Mouse (Mus musculus) liver, adult 2 months (tissue): ENCODE results near the gene Dazap2. TPM values are rescaled to one million over a fixed set of nuclear protein-coding genes. Genes with fewer than 3 reads are reported as not detected.

Source experiments
- DNase-seq: peaks from one replicate; pipeline ENCODE4 v3.0.0-alpha.2; 2011; ENCODE audit warnings: low read depth, low spot score; ENCODE audit errors: extremely low read depth
- H3K27ac ChIP-seq: fragments of 200-500 bp; replicated peaks from 2 replicates; pipeline ENCODE4 v1.5.1; 2012; ENCODE audit warnings: low read depth, mild to moderate bottlenecking, control low read depth, inconsistent platforms, low read length; ENCODE audit not compliant: insufficient read depth
- H3K27me3 ChIP-seq: fragments of 200-500 bp; 2 replicates; pipeline ENCODE4 v1.6.1; 2012; ENCODE audit warnings: mild to moderate bottlenecking, moderate library complexity, low read length, inconsistent platforms; ENCODE audit not compliant: control insufficient read depth, insufficient read depth
- H3K36me3 ChIP-seq: fragments of 200-500 bp; 2 replicates; pipeline ENCODE4 v1.6.1; 2012; ENCODE audit warnings: low read length, inconsistent platforms; ENCODE audit not compliant: control insufficient read depth, insufficient read depth
- H3K4me1 ChIP-seq: fragments of 200-500 bp; 2 replicates; pipeline ENCODE4 v1.6.1; 2011; ENCODE audit warnings: low read length; ENCODE audit not compliant: control insufficient read depth, insufficient read depth
- H3K4me3 ChIP-seq: fragments of 200-500 bp; 2 replicates; pipeline ENCODE4 v1.5.1; 2011; ENCODE audit warnings: low read depth, mild to moderate bottlenecking, control low read depth, low read length, moderate library complexity; ENCODE audit not compliant: insufficient read depth
- H3K79me2 ChIP-seq: fragments of 200-500 bp; 2 replicates; pipeline ENCODE4 v1.6.1; 2012; ENCODE audit warnings: inconsistent platforms, mild to moderate bottlenecking, low read length, moderate library complexity; ENCODE audit not compliant: control insufficient read depth, insufficient read depth
- H3K9ac ChIP-seq: fragments of 200-500 bp; 2 replicates; pipeline ENCODE4 v1.6.1; 2012; ENCODE audit warnings: low read depth, mild to moderate bottlenecking, control low read depth, inconsistent platforms, low read length
- CTCF ChIP-seq: fragments of 200-500 bp; IDR thresholded peaks from 2 replicates; pipeline ENCODE4 v1.5.1; 2011; ENCODE audit warnings: low read depth, low read length, control low read depth
- POLR2A ChIP-seq: fragments of 200-500 bp; IDR thresholded peaks from 2 replicates; pipeline ENCODE4 v1.6.1; 2011; ENCODE audit warnings: low read length, control low read depth; ENCODE audit not compliant: insufficient read depth; ENCODE audit errors: extremely low read depth
- WGBS: fragments of 180-500 bp; shearing (Covaris S2); methylation state at CpG from one replicate; pipeline ENCODE4 v1.1.7; 2018; 5-methylcytosine and 5-hydroxymethylcytosine counted together
- polyA plus RNA-seq: library from polyadenylated mRNA; depleted of rRNA; stranded (reverse); fragments of >200 nt; gene quantifications from 2 replicates; pipeline ENCODE4 v1.2.3, GENCODE M21; 2012; rRNA removed
- total RNA-seq: library from RNA; depleted of rRNA; stranded (reverse); fragments of >200 nt; gene quantifications from 2 replicates; pipeline ENCODE4 v1.2.3, GENCODE M21; 2014; rRNA removed

The Dazap2 gene
- total and polyA plus RNA-seq, 2 experiments: 50.3 to 460 TPM

DNA sequence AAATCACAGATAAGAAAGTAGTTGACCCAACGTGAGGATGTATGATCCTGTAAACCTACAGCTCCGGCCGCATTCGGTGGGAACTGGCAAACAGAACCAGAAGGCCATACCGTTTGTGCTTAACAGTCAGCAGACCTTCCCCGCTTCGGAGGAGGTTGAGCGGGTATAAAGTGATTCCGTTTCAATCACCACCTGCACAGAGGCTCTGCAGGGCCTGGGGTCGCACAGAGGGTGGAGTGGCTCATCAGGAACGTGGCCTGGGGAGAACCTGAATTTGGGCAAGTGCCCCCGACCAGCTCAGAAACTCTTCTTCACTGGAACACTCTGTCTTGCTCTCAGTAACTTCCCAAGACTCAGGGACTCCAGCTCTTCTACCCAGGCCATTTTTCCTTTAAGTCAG, 51.7 kb downstream of the Dazap2 start:
- peak overlapping the region; percentile 1; the same call in 1 of the 2 replicates for H3K4me3 ChIP-seq
- H3K36me3 ChIP-seq: no peaks in the 10 kb centered on the region
- 64% methylated on average over 12 of the region's 12 CpGs for WGBS
- no peak for DNase-seq
- TF ChIP-seq POLR2A (no peak), CTCF (no peak)
- no peak overlapping the region; the same call in 1 of the 2 replicates for H3K9ac ChIP-seq
- no peaks in the 10 kb centered on the region for H3K79me2 ChIP-seq
- peak overlapping the region; percentile 17 for H3K27ac ChIP-seq
- H3K27me3 ChIP-seq: no peaks in the 10 kb centered on the region
- H3K4me1 ChIP-seq: peaks cover 8% of the 10 kb centered on the region; the same call in 1 of the 2 replicates

- H3K36me3 ChIP-seq: no peaks in the 10 kb centered on the region
- no peak overlapping the region for H3K4me3 ChIP-seq
- DNase-seq: no peak
- 73% methylated on average over 6 of the region's 6 CpGs for WGBS
- peaks cover 8% of the 10 kb centered on the region; the same call in 1 of the 2 replicates for H3K4me1 ChIP-seq
- H3K9ac ChIP-seq: no peak overlapping the region
- no peaks in the 10 kb centered on the region for H3K27me3 ChIP-seq
- TF ChIP-seq CTCF (no peak), POLR2A (no peak)
- H3K79me2 ChIP-seq: no peaks in the 10 kb centered on the region
- H3K27ac ChIP-seq: peak overlapping the region; percentile 17
These were observed 52.3 kb downstream of the Dazap2 start for GRCm38 (mm10) chr15:100667420-100667819.

GRCm38 (mm10) chr15:100667871-100668545, 52.9 kb downstream of the Dazap2 start:
- no peak overlapping the region for H3K27ac ChIP-seq
- H3K36me3 ChIP-seq: no peaks in the 10 kb centered on the region
- no peaks in the 10 kb centered on the region for H3K27me3 ChIP-seq
- H3K79me2 ChIP-seq: no peaks in the 10 kb centered on the region
- peaks cover 8% of the 10 kb centered on the region; the same call in 1 of the 2 replicates for H3K4me1 ChIP-seq
- H3K9ac ChIP-seq: no peak overlapping the region
- 78% methylated on average over 5 of the region's 5 CpGs for WGBS
- no peak overlapping the region; the same call in 1 of the 2 replicates for H3K4me3 ChIP-seq
- no peak for DNase-seq
- TF ChIP-seq CTCF (no peak), POLR2A (no peak)

- H3K4me3 ChIP-seq: peak within 1 kb of the TSS; percentile 71
- peak within 1 kb of the TSS; percentile 66 for H3K9ac ChIP-seq
- H3K4me1 ChIP-seq: peaks cover 2% of the 10 kb centered on the region; the same call in 1 of the 2 replicates
- H3K27ac ChIP-seq: 0 out of 2 replicates have a peak within 1 kb of the TSS, but pooled peaks have one; percentile 22
- H3K27me3 ChIP-seq: no peaks in the 10 kb centered on the region
- no peaks in the 10 kb centered on the region for H3K36me3 ChIP-seq
- WGBS: 83% methylated on average over 19 of the region's 20 CpGs
- no peak for DNase-seq
- TF ChIP-seq CTCF (no peak), POLR2A (no peak)
- H3K79me2 ChIP-seq: no peaks in the 10 kb centered on the region
These were observed 54.2 kb downstream of the Dazap2 start, which contains the start of gene Bin2 for GRCm38 (mm10) chr15:100669337-100669736. Gene Bin2 (minus strand): TSS chr15:100669553.

DNA sequence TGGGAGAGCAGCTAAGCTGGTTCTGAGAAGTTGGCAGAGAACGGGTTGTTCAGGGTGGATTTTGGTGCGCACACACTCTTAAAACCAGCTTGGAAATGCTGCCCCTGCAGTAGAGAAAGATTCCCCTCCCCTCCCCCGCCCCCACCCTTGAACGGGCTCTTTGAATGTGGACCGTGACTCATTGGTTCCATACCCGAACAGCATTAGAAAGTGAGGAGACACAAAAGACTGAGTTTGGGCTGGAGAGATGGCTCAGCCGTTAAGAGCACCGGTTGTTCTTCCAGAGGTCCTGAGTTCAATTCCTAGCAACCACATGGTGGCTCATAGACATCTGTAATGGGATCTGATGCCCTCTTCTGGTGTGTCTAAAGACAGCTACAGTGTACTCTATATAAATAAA, 54.9 kb downstream of the Dazap2 start:
- TF ChIP-seq POLR2A (no peak), CTCF (no peak)
- H3K4me1 ChIP-seq: peaks cover 7% of the 10 kb centered on the region; the same call in 1 of the 2 replicates
- 89% methylated on average over 8 of the region's 8 CpGs for WGBS

More for the DNA sequence above, 54.9 kb downstream of the Dazap2 start:
- no peaks in the 10 kb centered on the region for H3K79me2 ChIP-seq
- H3K9ac ChIP-seq: no peak overlapping the region
- no peak for DNase-seq
- no peak overlapping the region for H3K4me3 ChIP-seq
- H3K27ac ChIP-seq: no peak overlapping the region
- H3K36me3 ChIP-seq: no peaks in the 10 kb centered on the region
- H3K27me3 ChIP-seq: no peaks in the 10 kb centered on the region

Other genes with a start within 250 kb of the Dazap2 start
- gene Gm5475, start 193.2 kb upstream of the Dazap2 start, total RNA-seq: not detected in 2 replicates
- not detected in 2 replicates for gene Gm5475, start 193.2 kb upstream of the Dazap2 start, polyA plus RNA-seq
- gene Slc11a2, start 190.3 kb upstream of the Dazap2 start, total RNA-seq: 14.5 and 22.3 TPM in 2 replicates
- 23.2 and 25.2 TPM in 2 replicates for gene Slc11a2, start 190.3 kb upstream of the Dazap2 start, polyA plus RNA-seq
- 18.7 and 21.1 TPM in 2 replicates for gene Letmd1, start 146.3 kb upstream of the Dazap2 start, total RNA-seq
- gene Letmd1, start 146.3 kb upstream of the Dazap2 start, polyA plus RNA-seq: 38.7 and 39.9 TPM in 2 replicates
- gene Csrnp2, start 119.9 kb upstream of the Dazap2 start, total RNA-seq: 0.92 and 1.1 TPM in 2 replicates
- gene Csrnp2, start 119.9 kb upstream of the Dazap2 start, polyA plus RNA-seq: 0.78 and 1.1 TPM in 2 replicates
- gene Tfcp2, start 63.3 kb upstream of the Dazap2 start, total RNA-seq: 4.0 and 5.9 TPM in 2 replicates
- 3.9 and 5.8 TPM in 2 replicates for gene Tfcp2, start 63.3 kb upstream of the Dazap2 start, polyA plus RNA-seq
- 1.9 and 2.0 TPM in 2 replicates for gene Pou6f1, start 15.4 kb upstream of the Dazap2 start, total RNA-seq
- gene Pou6f1, start 15.4 kb upstream of the Dazap2 start, polyA plus RNA-seq: 3.1 and 5.5 TPM in 2 replicates
- gene Smagp, start 21.6 kb downstream of the Dazap2 start, total RNA-seq: 13.0 and 14.9 TPM in 2 replicates
- 57.0 and 80.1 TPM in 2 replicates for gene Smagp, start 21.6 kb downstream of the Dazap2 start, polyA plus RNA-seq
- 1.0 and 4.0 TPM in 2 replicates for gene Bin2, start 54.2 kb downstream of the Dazap2 start, total RNA-seq
- 1.4 and 4.0 TPM in 2 replicates for gene Bin2, start 54.2 kb downstream of the Dazap2 start, polyA plus RNA-seq
- gene Cela1, start 72.6 kb downstream of the Dazap2 start, total RNA-seq: 54.6 and 199 TPM in 2 replicates
- 58.3 and 69.1 TPM in 2 replicates for gene Cela1, start 72.6 kb downstream of the Dazap2 start, polyA plus RNA-seq
- gene Galnt6, start 114.0 kb downstream of the Dazap2 start, total RNA-seq: 0.46 and 0.87 TPM in 2 replicates
- 0.20 and 0.42 TPM in 2 replicates for gene Galnt6, start 114.0 kb downstream of the Dazap2 start, polyA plus RNA-seq
- 0.18 and 1.1 TPM in 2 replicates for gene Slc4a8, start 146.4 kb downstream of the Dazap2 start, total RNA-seq
- 0.16 and 0.29 TPM in 2 replicates for gene Slc4a8, start 146.4 kb downstream of the Dazap2 start, polyA plus RNA-seq